Mouse (Mus musculus) forebrain, embryonic 13.5 days (tissue): Measurements from ENCODE around the gene Arf1. TPM values are rescaled to one million over a fixed set of nuclear protein-coding genes. Genes with fewer than 3 reads are reported as not detected.

Experiments
- ATAC-seq: fragments of 200-750 bp; cut with Nextera tagmentation; 2 replicates; pipeline ENCODE4 v1.8.0; 2017
- H3K27ac ChIP-seq: fragments of 300-500 bp; sonication (generic); 2 replicates; pipeline ENCODE4 v1.5.1; 2015; ENCODE audit warnings: inconsistent platforms, mild to moderate bottlenecking, moderate library complexity
- H3K27me3 ChIP-seq: fragments of 300-500 bp; sonication (generic); 2 replicates; pipeline ENCODE4 v1.6.1; 2015; ENCODE audit warnings: mild to moderate bottlenecking, inconsistent platforms
- H3K36me3 ChIP-seq: fragments of 300-500 bp; sonication (generic); 2 replicates; pipeline ENCODE4 v1.6.1; 2015; ENCODE audit warnings: mild to moderate bottlenecking, inconsistent platforms; ENCODE audit not compliant: poor library complexity, severe bottlenecking
- H3K4me1 ChIP-seq: fragments of 300-500 bp; sonication (generic); 2 replicates; pipeline ENCODE4 v1.6.1; 2015; ENCODE audit warnings: inconsistent platforms
- H3K4me2 ChIP-seq: fragments of 300-500 bp; sonication (generic); 2 replicates; pipeline ENCODE4 v1.6.1; 2015; ENCODE audit warnings: inconsistent platforms, mild to moderate bottlenecking, moderate library complexity
- H3K4me3 ChIP-seq: fragments of 300-500 bp; sonication (generic); 2 replicates; pipeline ENCODE4 v1.5.1; 2015; ENCODE audit warnings: mild to moderate bottlenecking, inconsistent platforms
- H3K9ac ChIP-seq: fragments of 300-500 bp; sonication (generic); 2 replicates; pipeline ENCODE4 v1.6.1; 2015; ENCODE audit warnings: mild to moderate bottlenecking, inconsistent platforms
- H3K9me3 ChIP-seq: fragments of 300-500 bp; sonication (generic); replicated peaks from 2 replicates; pipeline ENCODE4 v1.6.1; 2016; ENCODE audit warnings: inconsistent platforms
- WGBS: fragments of 180-500 bp; shearing (Covaris S2); methylation state at CpG from one replicate; pipeline ENCODE4 v1.1.7; 2015; 5-methylcytosine and 5-hydroxymethylcytosine counted together
- polyA plus RNA-seq: library from polyadenylated mRNA; unstranded; fragments of >200 nt; fragmentation: Nextera tagmentation; extraction: Ambion mirVana; gene quantifications from 2 replicates; pipeline ENCODE4 v1.2.1, GENCODE M21; 2015

Gene Arf1
- 570 and 595 TPM in 2 replicates for polyA plus RNA-seq

DNA sequence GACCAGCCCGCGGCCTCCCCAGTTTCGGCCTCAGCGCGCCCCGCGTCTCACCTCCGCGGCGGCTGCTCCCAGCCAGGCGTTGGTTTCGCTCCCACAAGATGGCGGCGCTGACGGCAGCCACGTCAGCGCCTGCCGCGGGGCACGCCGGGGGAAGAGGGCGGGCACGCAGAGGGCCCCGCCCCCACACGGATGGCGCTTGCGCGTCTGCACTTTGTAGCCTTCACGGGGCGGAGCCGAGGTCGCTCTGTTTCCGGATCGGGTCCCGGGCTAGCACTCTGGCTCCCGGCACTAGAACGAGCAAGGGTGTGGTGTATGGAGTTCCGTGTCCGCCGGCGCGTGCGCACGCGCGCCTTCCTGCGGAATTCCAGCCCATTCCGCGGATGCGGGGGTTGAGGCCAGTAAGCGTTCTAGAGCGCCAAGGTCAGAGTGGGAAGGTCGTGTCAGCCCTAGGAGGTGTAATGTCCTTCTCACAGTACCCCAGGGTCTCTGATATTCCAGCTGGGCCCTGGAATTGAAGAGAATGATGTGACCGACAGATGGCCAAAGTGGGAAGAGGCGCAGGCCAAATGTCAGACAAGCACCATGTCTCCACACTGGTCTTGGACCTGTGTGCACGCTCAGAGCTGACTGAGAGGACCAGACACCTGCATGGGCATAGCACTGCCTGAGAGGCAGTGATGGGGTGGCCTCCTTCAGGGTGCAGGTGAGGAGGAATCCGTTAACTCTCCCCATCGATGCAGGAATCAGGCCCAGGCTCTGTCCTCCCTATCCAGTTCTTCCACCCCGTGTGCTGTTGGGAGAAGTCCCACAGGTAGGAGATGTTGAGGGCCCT lies at the start of gene Arf1:
TSS of gene Arf1 (minus strand) at position 149 of the 832 bp plus-strand sequence.
- no peaks in the 10 kb centered on the region for H3K9me3 ChIP-seq
- ATAC-seq = peak; percentile 97
- no peaks in the 10 kb centered on the region for H3K36me3 ChIP-seq
- WGBS = 8% methylated on average over 42 of the region's 59 CpGs
- peak within 1 kb of the TSS; percentile 97 for H3K9ac ChIP-seq
- peak within 1 kb of the TSS; percentile 99 for H3K4me2 ChIP-seq
- peak within 1 kb of the TSS; percentile 89 for H3K4me3 ChIP-seq
- H3K27me3 ChIP-seq = 0 out of 2 replicates have a peak, but pooled peaks cover 3% of the 10 kb centered on the region
- H3K4me1 ChIP-seq = peaks cover 46% of the 10 kb centered on the region
- peak within 1 kb of the TSS; percentile 92 for H3K27ac ChIP-seq

DNA sequence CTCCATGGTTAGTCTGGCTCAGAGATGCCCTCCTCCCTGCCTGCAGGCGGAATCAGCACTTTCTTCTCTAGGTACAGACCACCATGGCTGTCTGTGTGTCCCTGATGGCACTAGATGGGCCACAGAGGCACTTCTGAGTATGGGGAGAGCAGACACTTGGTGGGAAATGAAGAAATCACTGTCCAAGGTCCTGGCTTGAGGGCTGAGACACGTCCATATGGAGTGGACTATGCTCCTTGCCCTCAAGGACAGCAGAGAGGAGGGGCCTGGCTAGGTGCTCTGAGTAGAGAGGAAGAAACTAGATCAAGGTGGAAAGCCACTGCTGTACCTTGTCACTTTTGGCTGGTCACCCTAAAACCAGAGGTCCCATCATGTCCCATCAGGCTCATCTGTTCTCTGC lies 48.8 kb upstream of the Arf1 start:
- H3K36me3 ChIP-seq = no peaks in the 10 kb centered on the region
- no peak for ATAC-seq
- no peak overlapping the region for H3K4me3 ChIP-seq
- no peak overlapping the region for H3K4me2 ChIP-seq
- H3K27me3 ChIP-seq = peaks cover 26% of the 10 kb centered on the region
- no peaks in the 10 kb centered on the region for H3K9me3 ChIP-seq
- WGBS = 41% methylated on average over 2 of the region's 2 CpGs
- no peaks in the 10 kb centered on the region for H3K4me1 ChIP-seq
- H3K27ac ChIP-seq = no peak overlapping the region
- H3K9ac ChIP-seq = no peak overlapping the region

DNA sequence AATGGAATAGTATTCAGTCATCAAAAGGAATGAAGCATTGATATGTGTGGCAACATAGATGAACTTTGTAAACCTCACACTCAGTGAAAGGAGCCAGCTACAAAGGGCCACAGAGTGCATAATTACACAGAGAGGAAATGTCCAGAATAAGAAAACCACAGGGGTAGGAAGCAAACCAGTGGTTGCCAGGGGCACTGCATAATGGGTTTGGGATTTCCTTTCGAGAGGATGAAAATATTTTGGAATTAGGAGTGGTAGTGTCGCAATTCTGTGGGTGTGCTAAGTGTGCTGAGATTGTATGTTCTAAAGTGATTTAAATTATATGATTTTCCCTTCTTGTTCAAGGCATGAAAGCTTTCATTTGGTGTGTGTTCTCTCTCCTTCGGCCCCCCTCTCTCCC lies 46.1 kb upstream of the Arf1 start:
- Histone ChIP-seq H3K9me3 (peaks cover under 1% of the 10 kb centered on the region; the same call in 1 of the 2 replicates), H3K4me2 (no peak overlapping the region), H3K4me1 (no peaks in the 10 kb centered on the region), H3K9ac (no peak overlapping the region), H3K27me3 (peaks cover 11% of the 10 kb centered on the region), H3K36me3 (no peaks in the 10 kb centered on the region), H3K27ac (no peak overlapping the region), H3K4me3 (no peak overlapping the region)
- 66% methylated on average over 3 of the region's 3 CpGs for WGBS
- ATAC-seq = no peak

DNA sequence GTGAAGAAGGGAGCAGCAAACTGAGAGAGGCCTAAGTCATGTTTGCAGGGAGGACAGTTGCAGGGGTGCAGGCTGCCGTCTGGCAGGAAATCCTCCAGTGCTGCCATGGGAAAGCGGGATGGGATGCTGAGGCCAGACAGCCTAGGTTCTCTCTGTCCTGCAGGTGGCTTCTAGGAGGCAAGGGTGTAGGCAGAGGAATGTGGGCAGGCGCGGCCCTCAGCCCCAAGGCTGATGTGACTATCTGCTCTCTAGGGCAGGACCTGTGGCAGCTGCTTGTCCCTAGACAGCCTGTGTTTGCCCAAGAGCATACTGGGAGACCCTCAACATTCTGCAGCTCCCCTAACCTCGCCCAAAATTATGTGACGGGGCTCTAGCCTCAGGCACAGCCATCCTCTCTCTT lies 38.7 kb upstream of the Arf1 start:
- no peak overlapping the region for H3K4me2 ChIP-seq
- H3K27me3 ChIP-seq = peaks cover 53% of the 10 kb centered on the region
- H3K36me3 ChIP-seq = no peaks in the 10 kb centered on the region
- peaks cover 16% of the 10 kb centered on the region for H3K4me1 ChIP-seq
- H3K4me3 ChIP-seq = no peak overlapping the region
- peaks cover 4% of the 10 kb centered on the region; the same call in 1 of the 2 replicates for H3K9me3 ChIP-seq
- no peak overlapping the region for H3K27ac ChIP-seq
- ATAC-seq = no peak
- H3K9ac ChIP-seq = no peak overlapping the region
- 19% methylated on average over 6 of the region's 6 CpGs for WGBS

GRCm38 (mm10) chr11:59265154-59265813 lies 37.2 kb upstream of the Arf1 start:
- Histone ChIP-seq H3K9ac (no peak overlapping the region), H3K4me1 (peaks cover 16% of the 10 kb centered on the region), H3K4me2 (no peak overlapping the region), H3K36me3 (no peaks in the 10 kb centered on the region), H3K9me3 (peaks cover 4% of the 10 kb centered on the region; the same call in 1 of the 2 replicates), H3K4me3 (no peak overlapping the region), H3K27me3 (peaks cover 56% of the 10 kb centered on the region), H3K27ac (no peak overlapping the region)
- no peak for ATAC-seq
- WGBS = 55% methylated on average over 8 of the region's 8 CpGs

DNA sequence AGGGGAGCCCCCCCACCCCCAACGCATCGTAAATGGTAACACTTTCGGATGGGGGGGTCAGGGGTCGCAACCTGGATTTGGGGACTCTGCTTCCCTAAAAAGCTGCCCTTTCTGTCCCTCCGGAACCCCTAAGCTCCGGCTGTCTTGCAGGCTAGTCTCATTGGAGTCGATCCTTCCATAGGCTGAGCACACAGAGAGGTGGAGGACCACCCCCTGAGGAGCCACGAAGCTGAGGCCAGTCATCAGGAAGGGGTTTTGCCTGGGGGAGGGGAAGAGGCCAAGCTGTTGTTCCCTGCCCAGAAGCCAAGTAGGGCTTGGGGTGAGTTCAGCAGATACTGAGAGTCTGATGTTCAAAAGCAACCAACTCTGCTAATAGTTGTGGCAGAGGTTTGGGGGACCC lies 36.5 kb upstream of the Arf1 start:
- WGBS = 3% methylated on average over 8 of the region's 8 CpGs
- no peak overlapping the region; the same call in 1 of the 2 replicates for H3K27ac ChIP-seq
- peak; percentile 53; the same call in 1 of the 2 replicates for ATAC-seq

GRCm38 (mm10) chr11:59263870-59264563 lies 35.9 kb upstream of the Arf1 start:
- Histone ChIP-seq H3K27ac (no peak overlapping the region), H3K27me3 (peaks cover 56% of the 10 kb centered on the region)
- under 1% methylated on average over 56 of the region's 56 CpGs for WGBS

More for the DNA sequence above, 36.5 kb upstream of the Arf1 start:
- Histone ChIP-seq H3K36me3 (no peaks in the 10 kb centered on the region), H3K4me2 (peak overlapping the region; percentile 66), H3K9me3 (peaks cover 4% of the 10 kb centered on the region; the same call in 1 of the 2 replicates), H3K9ac (peak overlapping the region; percentile 66), H3K4me1 (peaks cover 16% of the 10 kb centered on the region), H3K27me3 (peaks cover 56% of the 10 kb centered on the region), H3K4me3 (peak overlapping the region; percentile 49)

GRCm38 (mm10) chr11:59262308-59262707 lies 34.2 kb upstream of the Arf1 start:
- H3K9me3 ChIP-seq = no peaks in the 10 kb centered on the region
- peaks cover 52% of the 10 kb centered on the region for H3K27me3 ChIP-seq
- ATAC-seq = no peak

More at GRCm38 (mm10) chr11:59263870-59264563, 35.9 kb upstream of the Arf1 start:
- ATAC-seq = peak; percentile 92
- Histone ChIP-seq H3K4me1 (peaks cover 16% of the 10 kb centered on the region), H3K9me3 (peaks cover 2% of the 10 kb centered on the region; the same call in 1 of the 2 replicates), H3K36me3 (no peaks in the 10 kb centered on the region), H3K4me2 (peak overlapping the region; percentile 66), H3K4me3 (peak overlapping the region; percentile 49), H3K9ac (peak overlapping the region; percentile 66)

DNA sequence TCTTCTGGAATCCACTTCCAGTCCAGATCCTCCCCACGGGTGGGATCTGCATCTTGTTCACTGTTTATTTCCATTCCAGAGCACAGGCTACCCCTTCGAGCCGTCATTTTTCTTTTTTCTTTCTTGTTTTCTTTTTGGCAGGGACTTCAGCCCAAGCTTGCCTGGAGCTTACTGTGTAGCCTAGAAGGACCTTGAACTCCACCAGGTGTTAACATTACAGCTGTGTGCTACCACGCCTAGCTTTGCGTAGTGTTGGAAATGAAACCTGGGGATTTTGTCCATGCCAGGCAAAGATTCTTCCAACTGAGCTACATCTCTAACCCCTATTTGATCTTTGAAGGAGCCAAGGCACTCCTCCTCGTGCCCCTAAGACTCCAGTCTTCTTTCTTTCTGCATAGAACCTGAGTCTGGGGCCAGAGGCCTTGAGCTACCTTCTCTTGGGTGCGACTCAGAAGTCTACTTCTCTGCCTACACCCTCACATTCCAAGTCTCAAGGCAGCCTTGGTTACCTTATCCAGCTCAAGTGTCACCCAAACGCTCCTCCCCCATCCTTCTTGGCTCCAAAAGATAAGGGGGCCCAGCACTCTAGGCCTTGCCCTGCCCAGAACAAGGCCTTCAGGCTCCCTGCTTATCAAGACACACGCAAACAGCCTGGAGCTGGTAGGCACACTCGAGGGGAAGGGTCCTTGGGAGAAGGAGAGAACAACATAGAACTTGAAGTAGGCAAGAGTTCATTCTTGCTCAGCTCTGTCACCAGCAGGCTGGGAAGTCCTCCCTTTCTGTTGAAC lies 32.8 kb upstream of the Arf1 start:
- Histone ChIP-seq H3K27ac (no peak overlapping the region), H3K36me3 (no peaks in the 10 kb centered on the region), H3K9me3 (no peaks in the 10 kb centered on the region), H3K9ac (no peak overlapping the region), H3K4me2 (no peak overlapping the region), H3K4me3 (no peak overlapping the region), H3K4me1 (peaks cover 16% of the 10 kb centered on the region), H3K27me3 (peaks cover 39% of the 10 kb centered on the region)
- no peak for ATAC-seq
- 80% methylated on average over 10 of the region's 10 CpGs for WGBS

More at GRCm38 (mm10) chr11:59262308-59262707, 34.2 kb upstream of the Arf1 start:
- H3K27ac ChIP-seq = no peak overlapping the region
- H3K36me3 ChIP-seq = no peaks in the 10 kb centered on the region
- H3K4me3 ChIP-seq = no peak overlapping the region
- peaks cover 16% of the 10 kb centered on the region for H3K4me1 ChIP-seq
- H3K9ac ChIP-seq = no peak overlapping the region
- no peak overlapping the region for H3K4me2 ChIP-seq

GRCm38 (mm10) chr11:59259647-59260046 lies 31.6 kb upstream of the Arf1 start:
- Histone ChIP-seq H3K27me3 (peaks cover 26% of the 10 kb centered on the region), H3K4me2 (no peak overlapping the region), H3K27ac (no peak overlapping the region), H3K36me3 (no peaks in the 10 kb centered on the region), H3K9me3 (no peaks in the 10 kb centered on the region), H3K4me1 (peaks cover 13% of the 10 kb centered on the region), H3K4me3 (no peak overlapping the region), H3K9ac (no peak overlapping the region)
- no peak for ATAC-seq
- WGBS = 90% methylated on average over 7 of the region's 7 CpGs

- no peak overlapping the region for H3K4me3 ChIP-seq
- H3K36me3 ChIP-seq = no peaks in the 10 kb centered on the region
- H3K4me1 ChIP-seq = no peaks in the 10 kb centered on the region
- no peak overlapping the region for H3K4me2 ChIP-seq
- ATAC-seq = no peak
- no peak overlapping the region for H3K27ac ChIP-seq
- 83% methylated on average over 10 of the region's 10 CpGs for WGBS
- 0 out of 2 replicates have a peak, but pooled peaks cover 3% of the 10 kb centered on the region for H3K27me3 ChIP-seq
- H3K9ac ChIP-seq = no peak overlapping the region
- H3K9me3 ChIP-seq = no peaks in the 10 kb centered on the region
These were observed 20.0 kb upstream of the Arf1 start for GRCm38 (mm10) chr11:59248101-59248500.
